Mouse (Mus musculus) kidney, embryonic 15.5 days (tissue): ENCODE data around the gene Stk11. TPM values are rescaled to one million over a fixed set of nuclear protein-coding genes. Genes with fewer than 3 reads are reported as not detected.
A peak's percentile ranks its signal among the peaks of the same experiment; 100 is the strongest.

Experiments used
- ATAC-seq: fragments of 200-750 bp; cut with Nextera tagmentation; replicated peaks from 2 replicates; pipeline ENCODE4 v1.8.0; 2017; ENCODE audit warnings: moderate TSS enrichment; ENCODE audit not compliant: low FRiP score
- H3K27ac ChIP-seq: fragments of 300-500 bp; sonication (generic); 2 replicates; pipeline ENCODE4 v1.5.1; 2015; ENCODE audit warnings: mild to moderate bottlenecking, inconsistent platforms
- H3K27me3 ChIP-seq: fragments of 300-500 bp; sonication (generic); 2 replicates; pipeline ENCODE4 v1.6.1; 2015; ENCODE audit warnings: inconsistent platforms
- H3K36me3 ChIP-seq: fragments of 300-500 bp; sonication (generic); 2 replicates; pipeline ENCODE4 v1.6.1; 2015; ENCODE audit warnings: inconsistent platforms
- H3K4me1 ChIP-seq: fragments of 300-500 bp; sonication (generic); 2 replicates; pipeline ENCODE4 v1.6.1; 2015; ENCODE audit warnings: inconsistent platforms
- H3K4me2 ChIP-seq: fragments of 300-500 bp; sonication (generic); 2 replicates; pipeline ENCODE4 v1.6.1; 2015; ENCODE audit warnings: moderate library complexity, mild to moderate bottlenecking, inconsistent platforms
- H3K4me3 ChIP-seq: fragments of 300-500 bp; sonication (generic); replicated peaks from 2 replicates; pipeline ENCODE4 v1.5.1; 2015; ENCODE audit warnings: mild to moderate bottlenecking, inconsistent platforms
- H3K9ac ChIP-seq: fragments of 300-500 bp; sonication (generic); 2 replicates; pipeline ENCODE4 v1.6.1; 2015; ENCODE audit warnings: mild to moderate bottlenecking, inconsistent platforms
- H3K9me3 ChIP-seq: fragments of 300-500 bp; sonication (generic); replicated peaks from 2 replicates; pipeline ENCODE4 v1.6.1; 2016; ENCODE audit warnings: inconsistent platforms
- WGBS: fragments of 180-500 bp; shearing (Covaris S2); methylation state at CpG from one replicate; pipeline ENCODE4 v1.1.7; 2015; ENCODE audit warnings: mixed read lengths; 5-methylcytosine and 5-hydroxymethylcytosine counted together
- polyA plus RNA-seq: library from polyadenylated mRNA; unstranded; fragments of >200 nt; fragmentation: Nextera tagmentation; extraction: Ambion mirVana; gene quantifications from 2 replicates; pipeline ENCODE4 v1.2.1, GENCODE M21; 2015

Gene Stk11
- polyA plus RNA-seq, result 15.0 and 22.4 TPM in 2 replicates

DNA sequence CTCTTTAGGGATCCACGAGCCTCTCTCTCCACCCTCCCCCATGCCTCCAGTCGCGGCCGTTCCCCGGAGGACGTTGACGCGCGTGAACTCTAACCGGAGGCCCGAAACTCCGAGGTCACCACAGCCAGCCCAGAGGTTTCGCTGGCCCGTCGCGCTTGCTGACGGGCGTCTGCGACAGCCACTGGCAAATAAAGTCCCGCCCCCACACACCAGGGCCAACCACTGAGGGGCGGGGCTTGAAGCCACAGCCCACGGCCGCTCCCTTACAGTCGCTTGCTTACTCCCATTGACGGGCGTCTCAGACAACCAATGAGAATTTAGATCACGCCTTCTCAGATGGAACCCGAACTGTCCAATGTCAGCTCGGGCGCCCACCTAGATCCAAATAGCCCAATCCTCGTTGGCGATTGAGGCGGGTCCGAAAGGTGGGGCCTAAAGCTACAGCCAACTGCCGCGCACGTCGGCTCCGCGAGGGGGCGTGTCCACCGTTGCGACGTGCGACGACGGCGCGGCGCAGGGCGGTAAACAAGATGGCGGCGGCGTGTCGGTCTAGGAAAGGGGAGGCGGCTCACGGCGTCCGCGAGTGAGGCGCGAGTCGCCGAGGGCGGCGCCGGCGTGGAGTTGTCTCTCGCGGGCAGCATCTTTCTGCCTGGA is at the start of gene Stk11:
Stk11 (plus strand) TSS at position 514 of the 654 bp plus-strand sequence.
- peaks cover 45% of the 10 kb centered on the region for H3K4me1 ChIP-seq
- H3K36me3 ChIP-seq, result peaks cover 26% of the 10 kb centered on the region
- H3K27me3 ChIP-seq, result no peaks in the 10 kb centered on the region
- H3K9ac ChIP-seq, result peak within 1 kb of the TSS; percentile 92
- H3K4me2 ChIP-seq, result peak within 1 kb of the TSS; percentile 93
- H3K4me3 ChIP-seq, result peak within 1 kb of the TSS; percentile 74
- H3K9me3 ChIP-seq, result no peaks in the 10 kb centered on the region
- H3K27ac ChIP-seq, result peak within 1 kb of the TSS; percentile 94
- peak; percentile 98 for ATAC-seq
- WGBS, result under 1% methylated on average over 70 of the region's 70 CpGs

DNA sequence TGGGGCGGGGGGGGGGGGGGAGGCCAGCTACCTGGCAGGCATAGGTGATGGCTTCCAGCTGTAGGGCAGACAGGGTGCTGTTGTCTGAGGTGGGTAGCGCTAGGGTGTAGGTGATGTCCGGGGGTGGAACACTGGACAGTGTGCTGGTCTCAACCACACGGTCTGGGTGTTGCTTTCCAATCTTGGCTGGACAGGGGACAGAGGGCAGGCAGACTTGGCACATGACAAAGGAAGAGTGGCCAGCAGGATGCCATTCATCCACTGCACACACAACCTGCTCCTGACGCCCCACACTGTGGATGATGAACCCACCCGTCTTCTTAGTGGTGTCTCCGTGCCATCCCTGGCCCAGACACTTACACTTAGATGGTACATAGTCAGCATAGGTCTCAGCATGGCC is 46.4 kb upstream of the Stk11 start:
- no peak overlapping the region for H3K27ac ChIP-seq
- WGBS, result 85% methylated on average over 7 of the region's 7 CpGs

DNA sequence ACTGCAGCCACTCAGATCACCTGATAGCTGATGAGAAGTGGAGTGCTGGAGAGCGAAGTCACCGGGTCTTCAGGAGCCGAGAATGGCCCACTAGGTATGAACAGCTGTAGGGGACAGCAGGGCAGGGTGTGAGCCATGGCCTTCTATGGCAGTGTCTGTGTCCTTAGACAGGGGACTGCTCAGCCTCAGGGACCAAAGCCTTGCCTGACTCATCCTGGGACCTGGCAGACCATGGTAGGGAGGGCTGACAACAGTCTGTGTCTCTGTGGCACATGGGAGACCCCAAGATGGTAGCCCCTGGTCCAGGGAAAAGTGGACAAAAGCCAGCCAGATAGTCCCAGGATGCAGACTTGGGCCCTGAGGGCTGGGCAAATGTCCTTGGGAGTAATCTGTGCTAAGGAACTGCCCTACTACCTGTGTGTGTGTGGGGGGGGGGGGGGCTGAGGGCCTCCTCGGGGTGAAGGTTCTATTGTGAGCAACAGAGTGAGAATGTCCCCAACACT is 45.6 kb upstream of the Stk11 start:
- Histone ChIP-seq H3K9ac (no peak overlapping the region), H3K27ac (0 out of 2 replicates have a peak overlapping the region, but pooled peaks have one; percentile 85), H3K4me1 (peaks cover 41% of the 10 kb centered on the region), H3K4me2 (no peak overlapping the region), H3K9me3 (no peaks in the 10 kb centered on the region), H3K27me3 (no peaks in the 10 kb centered on the region), H3K36me3 (peaks cover 25% of the 10 kb centered on the region), H3K4me3 (no peak overlapping the region)
- ATAC-seq, result no peak
- WGBS, result 93% methylated on average over 4 of the region's 4 CpGs

More for the DNA sequence above, 46.4 kb upstream of the Stk11 start:
- Histone ChIP-seq H3K4me3 (no peak overlapping the region), H3K9ac (no peak overlapping the region), H3K36me3 (peaks cover 31% of the 10 kb centered on the region), H3K27me3 (no peaks in the 10 kb centered on the region), H3K9me3 (no peaks in the 10 kb centered on the region), H3K4me2 (no peak overlapping the region), H3K4me1 (peaks cover 36% of the 10 kb centered on the region)
- ATAC-seq, result no peak

- H3K4me3 ChIP-seq, result no peak overlapping the region
- H3K27ac ChIP-seq, result peak overlapping the region; percentile 85
- 46% methylated on average over 9 of the region's 9 CpGs for WGBS
- no peaks in the 10 kb centered on the region for H3K9me3 ChIP-seq
- ATAC-seq, result peak; percentile 84
- H3K36me3 ChIP-seq, result peaks cover 18% of the 10 kb centered on the region
- H3K27me3 ChIP-seq, result no peaks in the 10 kb centered on the region
- peak overlapping the region; percentile 1; the same call in 1 of the 2 replicates for H3K4me2 ChIP-seq
- peaks cover 51% of the 10 kb centered on the region for H3K4me1 ChIP-seq
- H3K9ac ChIP-seq, result no peak overlapping the region
These were observed 44.6 kb upstream of the Stk11 start for GRCm38 (mm10) chr10:80070837-80071515.

- no peak overlapping the region for H3K9ac ChIP-seq
- peak overlapping the region; percentile 1; the same call in 1 of the 2 replicates for H3K4me2 ChIP-seq
- H3K27me3 ChIP-seq, result no peaks in the 10 kb centered on the region
- H3K4me1 ChIP-seq, result peaks cover 53% of the 10 kb centered on the region
- H3K27ac ChIP-seq, result peak overlapping the region; percentile 85
- H3K4me3 ChIP-seq, result no peak overlapping the region
- WGBS, result 66% methylated on average over 3 of the region's 3 CpGs
- ATAC-seq, result no peak; the same call in 1 of the 2 replicates
- H3K9me3 ChIP-seq, result no peaks in the 10 kb centered on the region
- H3K36me3 ChIP-seq, result peaks cover 15% of the 10 kb centered on the region; the same call in 1 of the 2 replicates
These were observed 44.1 kb upstream of the Stk11 start for GRCm38 (mm10) chr10:80071516-80071900.

- Histone ChIP-seq H3K9ac (peak overlapping the region; percentile 4; the same call in 1 of the 2 replicates), H3K27me3 (no peaks in the 10 kb centered on the region), H3K4me1 (peaks cover 53% of the 10 kb centered on the region), H3K9me3 (no peaks in the 10 kb centered on the region), H3K27ac (no peak overlapping the region), H3K36me3 (peaks cover 9% of the 10 kb centered on the region; the same call in 1 of the 2 replicates), H3K4me3 (no peak overlapping the region), H3K4me2 (no peak overlapping the region)
- no peak for ATAC-seq
- WGBS, result 77% methylated on average over 20 of the region's 20 CpGs
These were observed 42.7 kb upstream of the Stk11 start for GRCm38 (mm10) chr10:80072623-80073489.

DNA sequence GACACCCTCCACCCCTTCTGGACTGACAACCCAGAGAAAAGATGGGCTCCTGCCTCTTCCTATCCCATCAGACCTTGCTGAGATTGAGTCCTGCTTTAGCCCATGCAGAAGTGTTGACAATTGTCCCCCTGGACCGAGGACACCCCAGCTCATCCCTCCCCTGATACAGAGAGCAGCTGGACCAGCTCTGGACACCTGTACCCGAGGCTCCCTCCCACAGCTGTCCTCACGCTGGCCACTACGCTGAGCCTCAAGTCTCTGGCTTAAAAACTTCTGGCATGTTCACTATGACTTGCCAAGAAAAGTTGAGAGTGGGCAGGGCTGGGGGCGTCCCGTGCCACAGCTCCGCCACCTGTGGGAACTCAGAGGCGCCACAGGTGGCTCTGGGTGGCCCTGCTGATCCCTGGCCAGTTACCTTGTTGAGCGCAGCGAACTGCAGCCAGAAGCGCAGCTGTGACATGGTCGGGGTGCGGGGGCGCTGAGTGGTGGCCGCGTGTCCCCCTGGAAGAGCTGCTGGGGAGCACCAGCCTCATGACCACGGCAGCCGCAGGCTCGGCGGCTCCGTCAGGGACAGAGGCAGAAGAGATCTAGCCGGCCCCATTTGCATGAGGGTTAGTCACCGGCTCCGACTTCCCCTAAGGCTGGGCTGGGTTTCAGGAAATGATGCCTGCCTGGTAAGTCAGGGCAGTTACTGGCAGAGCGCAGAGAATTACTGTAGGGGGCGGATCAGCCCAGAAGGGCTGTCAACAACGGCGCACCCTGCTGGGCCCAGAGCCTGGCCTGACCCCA is 40.6 kb upstream of the Stk11 start:
- Histone ChIP-seq H3K27ac (peak overlapping the region; percentile 64), H3K9me3 (no peaks in the 10 kb centered on the region), H3K27me3 (no peaks in the 10 kb centered on the region), H3K9ac (peak overlapping the region; percentile 31; the same call in 1 of the 2 replicates), H3K36me3 (peaks cover 22% of the 10 kb centered on the region), H3K4me3 (peak overlapping the region; percentile 34), H3K4me2 (peak overlapping the region; percentile 59), H3K4me1 (peaks cover 53% of the 10 kb centered on the region)
- peak; percentile 30; the same call in 1 of the 2 replicates for ATAC-seq
- WGBS, result 12% methylated on average over 28 of the region's 28 CpGs

GRCm38 (mm10) chr10:80075924-80076323 is 39.7 kb upstream of the Stk11 start:
- Histone ChIP-seq H3K4me1 (peaks cover 48% of the 10 kb centered on the region), H3K27ac (peak overlapping the region; percentile 64), H3K36me3 (peaks cover 29% of the 10 kb centered on the region), H3K4me2 (no peak overlapping the region), H3K9ac (no peak overlapping the region), H3K9me3 (no peaks in the 10 kb centered on the region), H3K27me3 (no peaks in the 10 kb centered on the region), H3K4me3 (no peak overlapping the region)
- WGBS, result 38% methylated on average over 1 of the region's 1 CpGs
- ATAC-seq, result no peak

DNA sequence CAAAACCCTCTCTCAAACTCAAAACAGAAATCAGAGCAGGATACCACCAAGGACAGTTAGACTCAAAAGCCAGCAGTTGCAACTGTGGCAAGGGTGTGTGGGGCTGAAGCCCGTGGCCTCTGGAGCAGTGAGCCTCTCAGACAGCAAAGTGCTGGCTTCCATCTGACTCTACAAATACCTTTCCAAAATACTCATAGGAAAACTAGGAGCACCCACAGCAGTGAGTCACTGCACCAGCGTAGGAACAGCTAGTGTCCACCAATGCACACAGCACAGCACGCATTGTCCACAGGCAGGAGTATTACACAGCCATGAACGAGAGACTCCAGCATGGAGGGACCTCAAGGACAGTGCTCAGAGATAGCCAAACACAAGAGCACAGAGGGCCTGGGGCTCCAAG is 39.2 kb upstream of the Stk11 start:
- peaks cover 43% of the 10 kb centered on the region for H3K4me1 ChIP-seq
- no peak overlapping the region for H3K4me2 ChIP-seq
- H3K27me3 ChIP-seq, result no peaks in the 10 kb centered on the region
- H3K4me3 ChIP-seq, result no peak overlapping the region
- no peaks in the 10 kb centered on the region for H3K9me3 ChIP-seq
- no peak overlapping the region for H3K27ac ChIP-seq
- WGBS, result 96% methylated on average over 4 of the region's 4 CpGs
- ATAC-seq, result no peak
- peaks cover 34% of the 10 kb centered on the region for H3K36me3 ChIP-seq
- no peak overlapping the region for H3K9ac ChIP-seq

DNA sequence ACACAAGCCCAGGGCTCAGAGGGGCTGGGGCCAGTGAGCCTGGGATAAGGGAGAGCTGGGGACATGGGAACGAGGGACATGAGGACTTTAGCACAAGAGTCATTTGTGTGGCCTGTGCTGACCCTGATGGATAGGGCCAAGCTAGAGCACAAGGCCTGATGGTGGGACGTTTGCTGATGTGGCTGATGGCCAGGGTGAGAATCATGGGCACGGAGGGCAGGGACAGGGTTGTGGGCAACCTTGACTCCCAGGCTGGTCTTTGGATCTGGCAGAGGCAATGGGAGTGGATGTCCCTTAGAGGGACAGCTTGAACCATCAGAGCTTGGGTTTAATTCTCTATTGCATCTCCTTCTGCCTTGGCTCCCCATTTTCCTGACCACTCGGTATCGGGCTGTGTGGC is 38.3 kb upstream of the Stk11 start:
- H3K27ac ChIP-seq, result no peak overlapping the region
- H3K9ac ChIP-seq, result no peak overlapping the region
- no peak for ATAC-seq
- H3K4me3 ChIP-seq, result no peak overlapping the region
- no peaks in the 10 kb centered on the region for H3K9me3 ChIP-seq
- H3K36me3 ChIP-seq, result peaks cover 40% of the 10 kb centered on the region
- 93% methylated on average over 5 of the region's 5 CpGs for WGBS
- no peak overlapping the region for H3K4me2 ChIP-seq
- peaks cover 34% of the 10 kb centered on the region for H3K4me1 ChIP-seq
- no peaks in the 10 kb centered on the region for H3K27me3 ChIP-seq

DNA sequence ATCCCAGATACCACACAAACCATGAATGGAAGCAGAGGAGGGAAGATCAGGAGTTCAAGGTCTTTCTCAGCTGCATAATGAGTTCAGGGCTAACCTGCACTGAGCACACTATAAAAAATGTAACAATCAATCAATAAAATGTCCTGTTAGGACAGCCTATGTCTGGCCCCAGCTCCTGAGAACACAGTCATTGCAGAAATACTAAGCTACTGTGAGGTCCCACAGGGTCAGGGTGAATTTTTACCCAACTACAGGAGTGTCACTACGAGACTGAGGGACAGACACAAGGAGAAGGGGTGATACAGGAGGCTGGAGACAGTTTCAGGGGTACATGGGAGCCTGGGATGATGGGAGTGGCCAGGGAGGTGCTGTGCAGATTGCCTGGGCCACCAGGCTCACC is 37.2 kb upstream of the Stk11 start:
- Histone ChIP-seq H3K4me2 (no peak overlapping the region), H3K27me3 (no peaks in the 10 kb centered on the region), H3K9ac (no peak overlapping the region), H3K4me3 (no peak overlapping the region), H3K9me3 (no peaks in the 10 kb centered on the region), H3K4me1 (peaks cover 24% of the 10 kb centered on the region), H3K36me3 (peaks cover 50% of the 10 kb centered on the region), H3K27ac (no peak overlapping the region)
- no peak for ATAC-seq
- 81% methylated on average over 1 of the region's 1 CpGs for WGBS
